9 mouse cellular contexts compared by ENCODE assay signal in genomic region chr2:18041199-18041885, GRCm38 (mm10). TPM values are rescaled to one million over a fixed set of nuclear protein-coding genes. Genes with fewer than 3 reads are reported as not detected.
DNase-seq lines count a peak whose midpoint lies in the region; ATAC-seq and TF ChIP-seq lines count a peak whose summit lies in the region.
"Had no signal": no experiment of that assay in that cellular context is flagged by ENCODE, and none has a peak within 500 bp of the region (broad histone marks: within the 10 kb centered on the region; RNA-seq: fewer than 3 reads in every experiment).

No protein-coding gene starts in this region.

- H3K4me2 ChIP-seq in hindbrain, embryonic 14.5 days (replicated peaks) = peak overlapping the region; percentile 95
- H3K4me2 ChIP-seq in liver, embryonic 11.5 days = peak overlapping the region; percentile 41

- peak overlapping the region; percentile 72 for H3K9ac ChIP-seq in hindbrain, embryonic 14.5 days
- peak overlapping the region; percentile 52 for H3K9ac ChIP-seq in liver, embryonic 11.5 days (ENCODE audit: low read depth, low read length)

- peak; percentile 46 to 69 for DNase-seq in cerebellum, postnatal 14 days
- DNase-seq in cerebellum, adult 11 months = no peak
- peak; percentile 65 for DNase-seq in Muller cell, postnatal 12 days (ENCODE audit: inconsistent ontology term)
- no peak for DNase-seq in hindbrain, embryonic 14.5 days (ENCODE audit: low spot score)
- no peak for DNase-seq in liver, embryonic 11.5 days (ENCODE audit: low spot score)
- no peak for DNase-seq in natural killer cell, adult 2 months (ENCODE audit: low spot score in 2 of 2)
- DNase-seq in T-cell, adult 2 months (ENCODE audit: low spot score) = no peak
- no peak for DNase-seq in left cerebral cortex, adult 2 months (ENCODE audit: extremely low spot score in 1 of 2, low spot score in 2 of 2)

- H3K4me3 ChIP-seq in hindbrain, embryonic 14.5 days (replicated peaks; ENCODE audit: low read length) = peak overlapping the region; percentile 21
- 0 out of 2 replicates have a peak overlapping the region, but pooled peaks have one; percentile 0 for H3K4me3 ChIP-seq in liver, embryonic 11.5 days (ENCODE audit: low read depth, low read length)
- no peak overlapping the region for H3K4me3 ChIP-seq in left cerebral cortex, adult 2 months

- no peaks in the 10 kb centered on the region for H3K36me3 ChIP-seq in hindbrain, embryonic 14.5 days (replicated peaks; ENCODE audit: control insufficient read depth, insufficient read depth)
- no peaks in the 10 kb centered on the region for H3K36me3 ChIP-seq in liver, embryonic 11.5 days (ENCODE audit: control insufficient read depth, insufficient read depth, low read length)

- H3K27ac ChIP-seq in hindbrain, embryonic 14.5 days = peak overlapping the region; percentile 81
- peak overlapping the region; percentile 38; the same call in 1 of the 2 replicates for H3K27ac ChIP-seq in liver, embryonic 11.5 days (ENCODE audit: low read depth, low read length)
- no peak overlapping the region for H3K27ac ChIP-seq in left cerebral cortex, adult 2 months

- ATAC-seq in hindbrain, embryonic 14.5 days (ENCODE audit: low FRiP score) = peak; percentile 70
- peak; percentile 60 for ATAC-seq in liver, embryonic 11.5 days (replicated peaks; ENCODE audit: low FRiP score)

- H3K9me3 ChIP-seq in hindbrain, embryonic 14.5 days (ENCODE audit: control insufficient read depth, low read length) = no peaks in the 10 kb centered on the region
- H3K9me3 ChIP-seq in liver, embryonic 11.5 days (ENCODE audit: control insufficient read depth, low read length) = no peaks in the 10 kb centered on the region

- H3K27me3 ChIP-seq in hindbrain, embryonic 14.5 days (ENCODE audit: control insufficient read depth, insufficient read depth, low read length) = no peaks in the 10 kb centered on the region
- H3K27me3 ChIP-seq in liver, embryonic 11.5 days (replicated peaks; ENCODE audit: control insufficient read depth, insufficient read depth, low read length) = peaks cover 24% of the 10 kb centered on the region

- intact Hi-C loops in left cerebral cortex, adult 2 months (cut with DNase I) = no loop called here

- WGBS in hindbrain, embryonic 14.5 days = 2% methylated on average over 14 of the region's 14 CpGs
- WGBS in liver, embryonic 11.5 days = 30% methylated on average over 14 of the region's 14 CpGs

- H3K4me1 ChIP-seq in hindbrain, embryonic 14.5 days (replicated peaks; ENCODE audit: control insufficient read depth, insufficient read depth, low read length) = peaks cover 60% of the 10 kb centered on the region
- H3K4me1 ChIP-seq in liver, embryonic 11.5 days (replicated peaks; ENCODE audit: control insufficient read depth, insufficient read depth, low read length) = peaks cover 18% of the 10 kb centered on the region

- no peak for TF ChIP-seq CTCF in left cerebral cortex, adult 2 months (IDR thresholded peaks at IDR 0.05)

RNA-seq across cellular contexts. Expression of gene A930004D18Rik, which starts 3.8 kb away (rescaled TPM):
- polyA plus RNA-seq in hindbrain, embryonic 14.5 days (2014; fragmentation: Nextera tagmentation; extraction: Ambion mirVana) = 5.7 and 6.3 TPM in 2 replicates
- 3.4 and 3.9 TPM in 2 replicates for polyA plus RNA-seq in liver, embryonic 11.5 days (2014; fragmentation: Nextera tagmentation; extraction: Ambion mirVana)
- 1 to 10 TPM; 2.7 to 5.0 TPM for total RNA-seq in left cerebral cortex, adult 2 months (2021)

RNA-seq across cellular contexts. Expression of gene Skida1, which starts 7.5 kb away (rescaled TPM):
- polyA plus RNA-seq in hindbrain, embryonic 14.5 days (2014; fragmentation: Nextera tagmentation; extraction: Ambion mirVana) = 4.9 and 5.4 TPM in 2 replicates
- polyA plus RNA-seq in liver, embryonic 11.5 days (2014; fragmentation: Nextera tagmentation; extraction: Ambion mirVana) = 1.6 and 2.4 TPM in 2 replicates
- 1 to 10 TPM; 7.4 to 8.0 TPM for total RNA-seq in left cerebral cortex, adult 2 months (2021)

RNA-seq across cellular contexts. Expression of gene Mllt10, which starts 13.7 kb away (rescaled TPM):
- 26.8 and 33.1 TPM in 2 replicates for polyA plus RNA-seq in hindbrain, embryonic 14.5 days (2014; fragmentation: Nextera tagmentation; extraction: Ambion mirVana)
- polyA plus RNA-seq in liver, embryonic 11.5 days (2014; fragmentation: Nextera tagmentation; extraction: Ambion mirVana) = 34.0 and 39.9 TPM in 2 replicates
- total RNA-seq in left cerebral cortex, adult 2 months (2021) = 10 to 100 TPM; 51.6 to 52.1 TPM

RNA-seq across cellular contexts. Expression of gene H2al2a, which starts 44.6 kb away (rescaled TPM):
- not detected in 2 replicates for polyA plus RNA-seq in hindbrain, embryonic 14.5 days (2014; fragmentation: Nextera tagmentation; extraction: Ambion mirVana)
- polyA plus RNA-seq in liver, embryonic 11.5 days (2014; fragmentation: Nextera tagmentation; extraction: Ambion mirVana) = not detected in 2 replicates
- not detected for total RNA-seq in left cerebral cortex, adult 2 months (2021)
- polyA plus RNA-seq: cortical plate, adult 2 months had no signal

Comparison
In these comparisons a context has a peak if more than half of its experiments do, and no peak if none do; other contexts are left out.
1. DNase-seq: peak in cerebellum, postnatal 14 days (2 of 2) and Muller cell, postnatal 12 days (single experiment); none in cerebellum, adult 11 months (single experiment), hindbrain, embryonic 14.5 days (single experiment), liver, embryonic 11.5 days (single experiment), natural killer cell, adult 2 months (0 of 2), T-cell, adult 2 months (single experiment) and left cerebral cortex, adult 2 months (0 of 2).